Mouse (Mus musculus): ENCODE results near the gene Cfap73. TPM values are rescaled to one million over a fixed set of nuclear protein-coding genes. Genes with fewer than 3 reads are reported as not detected.

Gene Cfap73
- polyA plus RNA-seq, 1 experiment from 2014 or later, result 0.10 TPM

GRCm38 (mm10) chr5:120606590-120607200 lies 27.3 kb downstream of the Cfap73 start:
- Histone ChIP-seq H3K27me3 (ENCODE audit: control insufficient read depth, insufficient read depth, low read length) (no peaks in the 10 kb centered on the region), H3K9me3 (ENCODE audit: control insufficient read depth, low read length) (no peaks in the 10 kb centered on the region), H3K36me3 (ENCODE audit: control insufficient read depth, insufficient read depth, low read length) (no peaks in the 10 kb centered on the region), H3K9ac (ENCODE audit: low read length) (no peak overlapping the region), H3K27ac (replicated peaks) (no peak overlapping the region), H3K4me2 (replicated peaks; ENCODE audit: low read depth) (no peak overlapping the region), H3K4me3 (ENCODE audit: low read depth, low read length) (no peak overlapping the region), H3K4me1 (replicated peaks; ENCODE audit: control insufficient read depth, insufficient read depth) (peaks cover 4% of the 10 kb centered on the region)
- no peak for TF ChIP-seq EP300 (optimal IDR thresholded peaks at IDR 0.05)
- no peak for TF ChIP-seq CTCF (IDR thresholded peaks at IDR 0.05; ENCODE audit: low read depth)
- ATAC-seq (ENCODE audit: low FRiP score, low TSS enrichment) (no peak), DNase-seq (ENCODE audit: low spot score) (peak; percentile 13)
- WGBS, result 73% methylated on average over 25 of the region's 25 CpGs

GRCm38 (mm10) chr5:120605688-120606087 lies 28.3 kb downstream of the Cfap73 start:
- TF ChIP-seq EP300 (optimal IDR thresholded peaks at IDR 0.05) (no peak), CTCF (IDR thresholded peaks at IDR 0.05; ENCODE audit: low read depth) (peak; percentile 94)
- H3K9me3 ChIP-seq (ENCODE audit: control insufficient read depth, low read length), result no peaks in the 10 kb centered on the region
- H3K9ac ChIP-seq (ENCODE audit: low read length), result no peak overlapping the region
- peak overlapping the region; percentile 56 for H3K4me2 ChIP-seq (replicated peaks; ENCODE audit: low read depth)
- 4% methylated on average over 8 of the region's 8 CpGs for WGBS
- H3K36me3 ChIP-seq (ENCODE audit: control insufficient read depth, insufficient read depth, low read length), result no peaks in the 10 kb centered on the region
- peak; percentile 89 for DNase-seq (ENCODE audit: low spot score)
- H3K27ac ChIP-seq (replicated peaks), result no peak overlapping the region
- H3K4me1 ChIP-seq (replicated peaks; ENCODE audit: control insufficient read depth, insufficient read depth), result no peaks in the 10 kb centered on the region
- peak; percentile 67; the same call in 1 of the 2 replicates for ATAC-seq (ENCODE audit: low FRiP score, low TSS enrichment)
- H3K27me3 ChIP-seq (ENCODE audit: control insufficient read depth, insufficient read depth, low read length), result no peaks in the 10 kb centered on the region
- peak overlapping the region; percentile 22 for H3K4me3 ChIP-seq (ENCODE audit: low read depth, low read length)

- H3K27me3 ChIP-seq (ENCODE audit: control insufficient read depth, insufficient read depth, low read length), result no peaks in the 10 kb centered on the region
- H3K9me3 ChIP-seq (ENCODE audit: control insufficient read depth, low read length), result no peaks in the 10 kb centered on the region
- TF ChIP-seq EP300 (optimal IDR thresholded peaks at IDR 0.05), result no peak
- TF ChIP-seq CTCF (IDR thresholded peaks at IDR 0.05; ENCODE audit: low read depth), result no peak
- ATAC-seq (ENCODE audit: low FRiP score, low TSS enrichment), result peak; percentile 30; the same call in 1 of the 2 replicates
- peak overlapping the region; percentile 61 for H3K27ac ChIP-seq (replicated peaks)
- peak; percentile 17 for DNase-seq (ENCODE audit: low spot score)
- H3K9ac ChIP-seq (ENCODE audit: low read length), result peak overlapping the region; percentile 3; the same call in 1 of the 2 replicates
- WGBS, result 2% methylated on average over 10 of the region's 10 CpGs
- peak overlapping the region; percentile 56 for H3K4me2 ChIP-seq (replicated peaks; ENCODE audit: low read depth)
- H3K4me1 ChIP-seq (replicated peaks; ENCODE audit: control insufficient read depth, insufficient read depth), result no peaks in the 10 kb centered on the region
- H3K4me3 ChIP-seq (ENCODE audit: low read depth, low read length), result peak overlapping the region; percentile 22
- no peaks in the 10 kb centered on the region for H3K36me3 ChIP-seq (ENCODE audit: control insufficient read depth, insufficient read depth, low read length)
These were observed 28.8 kb downstream of the Cfap73 start for GRCm38 (mm10) chr5:120605241-120605661.

- Histone ChIP-seq H3K9me3 (ENCODE audit: control insufficient read depth, low read length) (no peaks in the 10 kb centered on the region), H3K4me3 (ENCODE audit: low read depth, low read length) (peak overlapping the region; percentile 22; the same call in 1 of the 2 replicates), H3K27ac (replicated peaks) (peak overlapping the region; percentile 61), H3K4me2 (replicated peaks; ENCODE audit: low read depth) (peak overlapping the region; percentile 56), H3K36me3 (ENCODE audit: control insufficient read depth, insufficient read depth, low read length) (no peaks in the 10 kb centered on the region), H3K27me3 (ENCODE audit: control insufficient read depth, insufficient read depth, low read length) (no peaks in the 10 kb centered on the region), H3K4me1 (replicated peaks; ENCODE audit: control insufficient read depth, insufficient read depth) (no peaks in the 10 kb centered on the region), H3K9ac (ENCODE audit: low read length) (no peak overlapping the region)
- ATAC-seq (ENCODE audit: low FRiP score, low TSS enrichment), result peak; percentile 61; the same call in 1 of the 2 replicates
- peak; percentile 88 for DNase-seq (ENCODE audit: low spot score)
- WGBS, result 4% methylated on average over 6 of the region's 6 CpGs
- TF ChIP-seq EP300 (optimal IDR thresholded peaks at IDR 0.05), result no peak
- peak; percentile 92 for TF ChIP-seq CTCF (IDR thresholded peaks at IDR 0.05; ENCODE audit: low read depth)
These were observed 29.2 kb downstream of the Cfap73 start for GRCm38 (mm10) chr5:120604839-120605238.

DNA sequence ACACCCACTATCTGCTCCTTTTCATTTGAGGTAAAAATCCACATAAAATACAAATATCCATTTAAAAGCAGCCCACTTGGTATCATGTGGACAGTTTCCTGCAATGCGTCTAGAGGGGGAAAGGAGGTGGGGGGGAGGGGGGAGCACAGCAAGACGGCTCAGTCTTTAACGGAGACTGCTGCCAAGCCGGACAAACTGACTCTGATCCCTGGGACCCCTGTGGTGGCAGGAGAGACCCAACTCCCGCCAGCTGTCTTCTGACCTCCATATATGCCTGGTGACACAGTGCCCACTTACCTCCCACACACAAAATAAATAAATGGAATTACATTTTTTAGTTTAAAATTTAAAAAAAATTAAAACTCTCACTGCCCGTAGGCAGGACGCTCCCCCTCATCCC lies 30.5 kb downstream of the Cfap73 start:
- DNase-seq (ENCODE audit: low spot score) (no peak), ATAC-seq (ENCODE audit: low FRiP score, low TSS enrichment) (no peak)
- H3K4me3 ChIP-seq (ENCODE audit: low read depth, low read length), result no peak overlapping the region
- H3K27ac ChIP-seq (replicated peaks), result no peak overlapping the region
- H3K4me2 ChIP-seq (replicated peaks; ENCODE audit: low read depth), result no peak overlapping the region
- H3K27me3 ChIP-seq (ENCODE audit: control insufficient read depth, insufficient read depth, low read length), result no peaks in the 10 kb centered on the region
- TF ChIP-seq EP300 (optimal IDR thresholded peaks at IDR 0.05), result no peak
- no peak for TF ChIP-seq CTCF (IDR thresholded peaks at IDR 0.05; ENCODE audit: low read depth)
- 68% methylated on average over 7 of the region's 7 CpGs for WGBS
- H3K4me1 ChIP-seq (replicated peaks; ENCODE audit: control insufficient read depth, insufficient read depth), result no peaks in the 10 kb centered on the region
- H3K9me3 ChIP-seq (ENCODE audit: control insufficient read depth, low read length), result no peaks in the 10 kb centered on the region
- H3K9ac ChIP-seq (ENCODE audit: low read length), result no peak overlapping the region
- H3K36me3 ChIP-seq (ENCODE audit: control insufficient read depth, insufficient read depth, low read length), result no peaks in the 10 kb centered on the region

DNA sequence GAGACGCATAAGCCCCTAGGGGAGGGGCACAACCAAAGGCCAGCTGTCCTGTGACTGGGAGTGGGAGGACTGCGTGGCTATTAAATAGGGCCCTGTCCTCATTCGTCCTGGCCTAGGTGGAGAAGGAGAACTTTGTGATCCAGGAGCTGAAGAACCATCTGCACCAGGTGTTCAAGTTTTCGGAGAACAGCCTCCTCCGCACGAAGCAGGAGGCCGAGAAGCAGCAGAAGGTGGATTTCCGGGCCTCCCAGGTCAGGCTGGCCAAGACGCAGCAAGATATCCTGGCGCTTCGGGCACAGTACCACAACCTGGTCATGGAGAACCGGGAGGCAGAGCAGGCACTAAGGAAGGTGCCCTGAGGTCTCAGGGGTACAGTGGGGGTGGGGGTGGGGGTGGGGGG lies 31.8 kb downstream of the Cfap73 start:
- no peaks in the 10 kb centered on the region for H3K9me3 ChIP-seq (ENCODE audit: control insufficient read depth, low read length)
- ATAC-seq (ENCODE audit: low FRiP score, low TSS enrichment) (no peak), DNase-seq (ENCODE audit: low spot score) (no peak)
- no peaks in the 10 kb centered on the region for H3K36me3 ChIP-seq (ENCODE audit: control insufficient read depth, insufficient read depth, low read length)
- no peak overlapping the region for H3K4me2 ChIP-seq (replicated peaks; ENCODE audit: low read depth)
- TF ChIP-seq CTCF (IDR thresholded peaks at IDR 0.05; ENCODE audit: low read depth) (no peak), EP300 (optimal IDR thresholded peaks at IDR 0.05) (no peak)
- no peaks in the 10 kb centered on the region for H3K4me1 ChIP-seq (replicated peaks; ENCODE audit: control insufficient read depth, insufficient read depth)
- no peak overlapping the region for H3K4me3 ChIP-seq (ENCODE audit: low read depth, low read length)
- no peaks in the 10 kb centered on the region for H3K27me3 ChIP-seq (ENCODE audit: control insufficient read depth, insufficient read depth, low read length)
- no peak overlapping the region for H3K9ac ChIP-seq (ENCODE audit: low read length)
- 93% methylated on average over 12 of the region's 12 CpGs for WGBS
- H3K27ac ChIP-seq (replicated peaks), result no peak overlapping the region

Measured in stomach, postnatal 0 days (tissue).